Mouse (Mus musculus): ENCODE measurements at regions not wholly inside any gene's neighbourhood (a gene's known extent, or its start where the extent isn't known, plus 50 kb on each side); places are given as distances from the start of the nearest gene placed in this dataset.

GRCm38 (mm10) chr1:187446511-187446910, 162.1 kb upstream of the Esrrg start:
- Histone ChIP-seq H3K27ac (ENCODE audit: low read depth) (no peak overlapping the region), H3K27me3 (ENCODE audit: insufficient read depth, low read length) (no peaks in the 10 kb centered on the region), H3K9me3 (ENCODE audit: low read depth, low read length) (no peaks in the 10 kb centered on the region), H3K4me1 (ENCODE audit: insufficient read depth) (no peaks in the 10 kb centered on the region), H3K36me3 (ENCODE audit: insufficient read depth) (no peaks in the 10 kb centered on the region), H3K4me2 (no peak overlapping the region), H3K9ac (no peak overlapping the region), H3K4me3 (ENCODE audit: low read depth, low read length) (no peak overlapping the region)
- no peak for TF ChIP-seq CTCF (IDR thresholded peaks at IDR 0.05; ENCODE audit: low read depth)
- DNase-seq (no peak), ATAC-seq (ENCODE audit: insufficient read depth) (no peak)
- WGBS: 69% methylated on average over 6 of the region's 6 CpGs

GRCm38 (mm10) chr1:187448173-187448572, 160.4 kb upstream of the Esrrg start:
- H3K27ac ChIP-seq (ENCODE audit: low read depth): no peak overlapping the region
- H3K4me3 ChIP-seq (ENCODE audit: low read depth, low read length): no peak overlapping the region
- H3K27me3 ChIP-seq (ENCODE audit: insufficient read depth, low read length): no peaks in the 10 kb centered on the region
- no peaks in the 10 kb centered on the region for H3K4me1 ChIP-seq (ENCODE audit: insufficient read depth)
- H3K9me3 ChIP-seq (ENCODE audit: low read depth, low read length): no peaks in the 10 kb centered on the region
- ATAC-seq (ENCODE audit: insufficient read depth) (peak; percentile 95), DNase-seq (peak; percentile 98)
- peak; percentile 88 for TF ChIP-seq CTCF (IDR thresholded peaks at IDR 0.05; ENCODE audit: low read depth)
- H3K36me3 ChIP-seq (ENCODE audit: insufficient read depth): no peaks in the 10 kb centered on the region
- no peak overlapping the region for H3K9ac ChIP-seq
- peak overlapping the region; percentile 42 for H3K4me2 ChIP-seq
- 8% methylated on average over 6 of the region's 6 CpGs for WGBS

- Histone ChIP-seq H3K9me3 (ENCODE audit: low read depth, low read length) (no peaks in the 10 kb centered on the region), H3K4me2 (no peak overlapping the region), H3K9ac (no peak overlapping the region), H3K27ac (ENCODE audit: low read depth) (no peak overlapping the region), H3K4me1 (ENCODE audit: insufficient read depth) (no peaks in the 10 kb centered on the region), H3K36me3 (ENCODE audit: insufficient read depth) (no peaks in the 10 kb centered on the region), H3K4me3 (ENCODE audit: low read depth, low read length) (no peak overlapping the region), H3K27me3 (ENCODE audit: insufficient read depth, low read length) (no peaks in the 10 kb centered on the region)
- ATAC-seq (ENCODE audit: insufficient read depth) (no peak), DNase-seq (no peak)
- TF ChIP-seq CTCF (IDR thresholded peaks at IDR 0.05; ENCODE audit: low read depth): no peak
- WGBS: 54% methylated on average over 3 of the region's 3 CpGs
Observed at GRCm38 (mm10) chr1:187450106-187450505, 158.5 kb upstream of the Esrrg start.

GRCm38 (mm10) chr1:187452189-187452588, 156.4 kb upstream of the Esrrg start:
- Histone ChIP-seq H3K4me1 (ENCODE audit: insufficient read depth) (no peaks in the 10 kb centered on the region), H3K4me3 (ENCODE audit: low read depth, low read length) (no peak overlapping the region), H3K36me3 (ENCODE audit: insufficient read depth) (no peaks in the 10 kb centered on the region), H3K27me3 (ENCODE audit: insufficient read depth, low read length) (no peaks in the 10 kb centered on the region), H3K27ac (ENCODE audit: low read depth) (no peak overlapping the region), H3K4me2 (no peak overlapping the region), H3K9me3 (ENCODE audit: low read depth, low read length) (no peaks in the 10 kb centered on the region), H3K9ac (no peak overlapping the region)
- ATAC-seq (ENCODE audit: insufficient read depth): no peak
- DNase-seq: peak; percentile 59
- WGBS: 35% methylated on average over 6 of the region's 6 CpGs
- peak; percentile 73 for TF ChIP-seq CTCF (IDR thresholded peaks at IDR 0.05; ENCODE audit: low read depth)

- Histone ChIP-seq H3K9me3 (ENCODE audit: low read depth, low read length) (no peaks in the 10 kb centered on the region), H3K36me3 (ENCODE audit: insufficient read depth) (no peaks in the 10 kb centered on the region), H3K4me2 (no peak overlapping the region), H3K9ac (no peak overlapping the region), H3K4me1 (ENCODE audit: insufficient read depth) (no peaks in the 10 kb centered on the region), H3K4me3 (ENCODE audit: low read depth, low read length) (no peak overlapping the region), H3K27me3 (ENCODE audit: insufficient read depth, low read length) (no peaks in the 10 kb centered on the region), H3K27ac (ENCODE audit: low read depth) (no peak overlapping the region)
- TF ChIP-seq CTCF (IDR thresholded peaks at IDR 0.05; ENCODE audit: low read depth): peak; percentile 52
- DNase-seq: peak; percentile 34
- ATAC-seq (ENCODE audit: insufficient read depth): no peak
- WGBS: 59% methylated on average over 5 of the region's 5 CpGs
Observed at GRCm38 (mm10) chr1:187454431-187454830, 154.2 kb upstream of the Esrrg start.

- H3K4me3 ChIP-seq (ENCODE audit: low read depth, low read length): no peak overlapping the region
- no peak overlapping the region for H3K4me2 ChIP-seq
- H3K27me3 ChIP-seq (ENCODE audit: insufficient read depth, low read length): no peaks in the 10 kb centered on the region
- no peak overlapping the region for H3K9ac ChIP-seq
- TF ChIP-seq CTCF (IDR thresholded peaks at IDR 0.05; ENCODE audit: low read depth): no peak
- ATAC-seq (ENCODE audit: insufficient read depth): no peak
- H3K36me3 ChIP-seq (ENCODE audit: insufficient read depth): no peaks in the 10 kb centered on the region
- WGBS: 60% methylated on average over 2 of the region's 2 CpGs
- no peaks in the 10 kb centered on the region for H3K9me3 ChIP-seq (ENCODE audit: low read depth, low read length)
- no peak overlapping the region for H3K27ac ChIP-seq (ENCODE audit: low read depth)
- H3K4me1 ChIP-seq (ENCODE audit: insufficient read depth): no peaks in the 10 kb centered on the region
- no peak for DNase-seq
Observed at GRCm38 (mm10) chr1:187484821-187485220, 123.8 kb upstream of the Esrrg start.

- ATAC-seq (ENCODE audit: insufficient read depth): no peak
- no peak for TF ChIP-seq CTCF (IDR thresholded peaks at IDR 0.05; ENCODE audit: low read depth)
- H3K27me3 ChIP-seq (ENCODE audit: insufficient read depth, low read length): no peaks in the 10 kb centered on the region
- H3K4me1 ChIP-seq (ENCODE audit: insufficient read depth): no peaks in the 10 kb centered on the region
- H3K4me3 ChIP-seq (ENCODE audit: low read depth, low read length): no peak overlapping the region
- no peak overlapping the region for H3K4me2 ChIP-seq
- H3K9me3 ChIP-seq (ENCODE audit: low read depth, low read length): no peaks in the 10 kb centered on the region
- 74% methylated on average over 13 of the region's 13 CpGs for WGBS
- H3K27ac ChIP-seq (ENCODE audit: low read depth): no peak overlapping the region
- no peaks in the 10 kb centered on the region for H3K36me3 ChIP-seq (ENCODE audit: insufficient read depth)
- DNase-seq: no peak
- H3K9ac ChIP-seq: no peak overlapping the region
Observed at GRCm38 (mm10) chr1:187487948-187488690, 120.5 kb upstream of the Esrrg start.
